28 mouse cellular contexts compared by ENCODE assay signal in genomic region chr1:139122626-139123025, GRCm38 (mm10).
"Had no signal": no experiment of that assay in that cellular context is flagged by ENCODE, and none has a peak within 500 bp of the region (broad histone marks: within the 10 kb centered on the region; RNA-seq: fewer than 3 reads in every experiment).

No protein-coding gene starts in this region.

- ATAC-seq: hindbrain, postnatal 0 days; intestine, embryonic 16.5 days had no signal

- H3K9ac ChIP-seq: heart, embryonic 12.5 days; hindbrain, embryonic 13.5 days; hindbrain, embryonic 15.5 days; kidney, embryonic 15.5 days; limb, embryonic 12.5 days; liver, embryonic 13.5 days; liver, embryonic 15.5 days had no signal

- H3K36me3 ChIP-seq: hindbrain, embryonic 15.5 days; kidney, embryonic 15.5 days; limb, embryonic 12.5 days; liver, embryonic 13.5 days; liver, embryonic 15.5 days had no signal

- H3K27me3 ChIP-seq: heart, embryonic 12.5 days; hindbrain, embryonic 13.5 days; hindbrain, embryonic 15.5 days; kidney, embryonic 15.5 days; limb, embryonic 12.5 days; liver, embryonic 13.5 days; liver, embryonic 15.5 days had no signal

- H3K4me1 ChIP-seq: heart, embryonic 10.5 days; hindbrain, embryonic 10.5 days; hindbrain, embryonic 13.5 days; hindbrain, embryonic 15.5 days; kidney, embryonic 15.5 days; limb, embryonic 10.5 days; limb, embryonic 12.5 days; liver, embryonic 13.5 days; liver, embryonic 15.5 days had no signal

- H3K9me3 ChIP-seq: heart, embryonic 10.5 days; heart, embryonic 12.5 days; hindbrain, embryonic 13.5 days; hindbrain, embryonic 15.5 days; kidney, embryonic 15.5 days; limb, embryonic 10.5 days; limb, embryonic 12.5 days; liver, embryonic 13.5 days; liver, embryonic 15.5 days had no signal

- DNase-seq: gastrocnemius, adult 2 months; gastrocnemius, postnatal 10 days; gastrocnemius, postnatal 25 days; heart, adult 18-20 months; heart, postnatal 10 days; heart, postnatal 4 days; kidney, adult 11 months; kidney, adult 2 months; kidney, adult 9 months; kidney, postnatal 14 days; kidney, postnatal 36 days; liver; liver, embryonic 13.5 days had no signal

- H3K4me3 ChIP-seq: gastrocnemius, adult 2 months; heart, embryonic 10.5 days; heart, embryonic 12.5 days; hindbrain, embryonic 10.5 days; hindbrain, embryonic 13.5 days; hindbrain, embryonic 15.5 days; kidney, embryonic 15.5 days; layer of hippocampus, adult 2 months; left cerebral cortex, adult 2 months; limb, embryonic 10.5 days; limb, embryonic 12.5 days; liver, embryonic 13.5 days; liver, embryonic 15.5 days had no signal

- H3K4me2 ChIP-seq: heart, embryonic 12.5 days; hindbrain, embryonic 13.5 days; hindbrain, embryonic 15.5 days; kidney, embryonic 15.5 days; limb, embryonic 12.5 days; liver, embryonic 11.5 days; liver, embryonic 13.5 days; liver, embryonic 15.5 days had no signal

- H3K27ac ChIP-seq: gastrocnemius, adult 2 months; heart, embryonic 10.5 days; hindbrain, embryonic 10.5 days; hindbrain, embryonic 13.5 days; hindbrain, embryonic 15.5 days; hindbrain, postnatal 0 days; kidney, embryonic 15.5 days; kidney, postnatal 0 days; layer of hippocampus, adult 2 months; left cerebral cortex, adult 2 months; limb, embryonic 10.5 days; limb, embryonic 12.5 days; liver, embryonic 13.5 days; liver, embryonic 15.5 days had no signal
